Comparison of ENCODE assay signal across 9 mouse cellular contexts in genomic region chr6:51057229-51057628, GRCm38 (mm10).
DNase-seq lines count a peak whose midpoint lies in the region; ATAC-seq and TF ChIP-seq lines count a peak whose summit lies in the region.
"Had no signal": no experiment of that assay in that cellular context is flagged by ENCODE, and none has a peak within 500 bp of the region (broad histone marks: within the 10 kb centered on the region; RNA-seq: fewer than 3 reads in every experiment).

No protein-coding gene starts in this region.

- WGBS in forebrain, embryonic 10.5 days: 23% methylated on average over 7 of the region's 7 CpGs
- WGBS in neural tube, embryonic 13.5 days: 21% methylated on average over 7 of the region's 7 CpGs

- no peaks in the 10 kb centered on the region for H3K9me3 ChIP-seq in forebrain, embryonic 10.5 days
- no peaks in the 10 kb centered on the region for H3K9me3 ChIP-seq in neural tube, embryonic 13.5 days
- H3K9me3 ChIP-seq: lung, embryonic 15.5 days had no signal

- peak; percentile 80 for ATAC-seq in neural tube, embryonic 13.5 days (ENCODE audit: low read depth)
- no peak for ATAC-seq in megakaryocyte, adult 5-6 weeks (ENCODE audit: poor library complexity, severe bottlenecking)

- DNase-seq in frontal cortex, postnatal 36 days (ENCODE audit: low spot score in 2 of 2): peak; percentile 17 to 25
- DNase-seq in frontal cortex, postnatal 10 days (ENCODE audit: low spot score in 2 of 2): no peak
- peak; percentile 45 for DNase-seq in forebrain, embryonic 10.5 days (ENCODE audit: extremely low spot score, low spot score)
- DNase-seq in layer of hippocampus, adult 2 months (ENCODE audit: low spot score in 2 of 2): peak; percentile 56 to 88
- DNase-seq in thymus, adult 18-20 months: no peak
- DNase-seq in gastrocnemius, postnatal 10 days: no peak

- H3K9ac ChIP-seq in neural tube, embryonic 13.5 days: no peak overlapping the region; the same call in 1 of the 2 replicates
- H3K9ac ChIP-seq: lung, embryonic 15.5 days had no signal

- peaks cover 79% of the 10 kb centered on the region for H3K4me1 ChIP-seq in forebrain, embryonic 10.5 days
- H3K4me1 ChIP-seq in neural tube, embryonic 13.5 days (replicated peaks): peaks cover 41% of the 10 kb centered on the region

- no peaks in the 10 kb centered on the region for H3K36me3 ChIP-seq in forebrain, embryonic 10.5 days (replicated peaks)
- H3K36me3 ChIP-seq in neural tube, embryonic 13.5 days: no peaks in the 10 kb centered on the region
- H3K36me3 ChIP-seq: lung, embryonic 15.5 days had no signal

- peak overlapping the region; percentile 86 for H3K27ac ChIP-seq in forebrain, embryonic 10.5 days
- H3K27ac ChIP-seq in layer of hippocampus, adult 2 months: peak overlapping the region; percentile 58
- H3K27ac ChIP-seq in neural tube, embryonic 13.5 days (replicated peaks): peak overlapping the region; percentile 74
- H3K27ac ChIP-seq: lung, embryonic 15.5 days had no signal

- H3K4me2 ChIP-seq in neural tube, embryonic 13.5 days: no peak overlapping the region
- H3K4me2 ChIP-seq: lung, embryonic 15.5 days had no signal

- TF ChIP-seq CTCF in layer of hippocampus, adult 2 months (conservative IDR thresholded peaks at IDR 0.05): no peak

- no peak overlapping the region for H3K4me3 ChIP-seq in forebrain, embryonic 10.5 days
- H3K4me3 ChIP-seq in layer of hippocampus, adult 2 months: no peak overlapping the region
- H3K4me3 ChIP-seq in neural tube, embryonic 13.5 days: no peak overlapping the region
- H3K4me3 ChIP-seq: lung, embryonic 15.5 days had no signal

- H3K27me3 ChIP-seq in forebrain, embryonic 10.5 days (ENCODE audit: poor library complexity, severe bottlenecking): no peaks in the 10 kb centered on the region; the same call in 1 of the 2 replicates
- no peaks in the 10 kb centered on the region for H3K27me3 ChIP-seq in neural tube, embryonic 13.5 days
- H3K27me3 ChIP-seq: lung, embryonic 15.5 days had no signal

Comparison
In these comparisons a context has a peak if more than half of its experiments do, and no peak if none do; other contexts are left out.
1. DNase-seq: peak in frontal cortex, postnatal 36 days (2 of 2), forebrain, embryonic 10.5 days (single experiment) and layer of hippocampus, adult 2 months (2 of 2); none in frontal cortex, postnatal 10 days (0 of 2), thymus, adult 18-20 months (0 of 2) and gastrocnemius, postnatal 10 days (single experiment).
2. Peak in every context shown above with its lines, with median percentiles within 50 percentile points of each other: H3K27ac ChIP-seq.